Mouse (Mus musculus) megakaryocyte, embryonic 14.5 days (primary cell): ENCODE data around the gene Ppox. TPM values are rescaled to one million over a fixed set of nuclear protein-coding genes. Genes with fewer than 3 reads are reported as not detected.

Source experiments
- H3K27me3 ChIP-seq: replicated peaks from 2 replicates; pipeline ENCODE3; 2012; ENCODE audit warnings: inconsistent platforms
- H3K36me3 ChIP-seq: replicated peaks from 2 replicates; pipeline ENCODE3; 2012; ENCODE audit warnings: low read length, inconsistent platforms, mixed read lengths
- H3K4me1 ChIP-seq: 2 replicates; pipeline ENCODE4 v1.6.1; 2012; ENCODE audit warnings: inconsistent platforms
- H3K4me3 ChIP-seq: replicated peaks from 2 replicates; pipeline ENCODE3; 2012; ENCODE audit warnings: moderate library complexity, mild to moderate bottlenecking, inconsistent platforms
- H3K9me3 ChIP-seq: 2 replicates; pipeline ENCODE4 v1.6.1; 2012; ENCODE audit warnings: inconsistent platforms
- FLI1 ChIP-seq: IDR thresholded peaks from 2 replicates; pipeline ENCODE4 v1.6.1; 2012; ENCODE audit warnings: low read length, inconsistent platforms, mixed read lengths
- GATA1 ChIP-seq: IDR thresholded peaks from 3 replicates; pipeline ENCODE4 v1.6.1; 2012; ENCODE audit warnings: mixed read lengths, low read length, inconsistent platforms, borderline replicate concordance
- polyA plus RNA-seq: library from polyadenylated mRNA; stranded (reverse); fragments of >175 nt; gene quantifications from 2 replicates; pipeline ENCODE4 v1.2.3, GENCODE M21; 2012; ENCODE audit warnings: low replicate concordance; ENCODE audit not compliant: insufficient read depth

Gene Ppox
- polyA plus RNA-seq, 1 experiment: 17.0 TPM

GRCm38 (mm10) chr1:171234126-171234525 is 46.9 kb downstream of the Ppox start, which contains the start of gene Fcer1g:
Gene Fcer1g, minus strand, starts transcription at chr1:171234365.
- Histone ChIP-seq H3K36me3 (peaks cover 71% of the 10 kb centered on the region), H3K4me1 (peaks cover 74% of the 10 kb centered on the region)
- TF ChIP-seq FLI1: no peak
- TF ChIP-seq GATA1: no peak

GRCm38 (mm10) chr1:171232800-171233730 is 47.9 kb downstream of the Ppox start:
- no peak for TF ChIP-seq FLI1
- no peak for TF ChIP-seq GATA1
- peaks cover 68% of the 10 kb centered on the region for H3K4me1 ChIP-seq
- H3K9me3 ChIP-seq: no peaks in the 10 kb centered on the region
- H3K27me3 ChIP-seq: no peaks in the 10 kb centered on the region
- H3K4me3 ChIP-seq: peak overlapping the region; percentile 91
- H3K36me3 ChIP-seq: peaks cover 70% of the 10 kb centered on the region

More at GRCm38 (mm10) chr1:171234126-171234525, 46.9 kb downstream of the Ppox start, which contains the start of gene Fcer1g:
- no peaks in the 10 kb centered on the region for H3K9me3 ChIP-seq
- H3K4me3 ChIP-seq: peak within 1 kb of the TSS; percentile 91
- no peaks in the 10 kb centered on the region for H3K27me3 ChIP-seq

GRCm38 (mm10) chr1:171232348-171232747 is 48.6 kb downstream of the Ppox start:
- no peaks in the 10 kb centered on the region for H3K27me3 ChIP-seq
- peak overlapping the region; percentile 91 for H3K4me3 ChIP-seq
- peaks cover 70% of the 10 kb centered on the region for H3K36me3 ChIP-seq
- H3K4me1 ChIP-seq: peaks cover 65% of the 10 kb centered on the region
- H3K9me3 ChIP-seq: no peaks in the 10 kb centered on the region
- no peak for TF ChIP-seq FLI1
- no peak for TF ChIP-seq GATA1

- peaks cover 61% of the 10 kb centered on the region for H3K4me1 ChIP-seq
- H3K4me3 ChIP-seq: peak overlapping the region; percentile 91
Observed at GRCm38 (mm10) chr1:171231844-171232243, 49.1 kb downstream of the Ppox start.

GRCm38 (mm10) chr1:171230215-171230614 is 50.8 kb downstream of the Ppox start:
- peaks cover 55% of the 10 kb centered on the region for H3K4me1 ChIP-seq
- H3K9me3 ChIP-seq: no peaks in the 10 kb centered on the region
- no peaks in the 10 kb centered on the region for H3K27me3 ChIP-seq
- H3K36me3 ChIP-seq: peaks cover 63% of the 10 kb centered on the region
- no peak overlapping the region for H3K4me3 ChIP-seq
- no peak for TF ChIP-seq GATA1
- TF ChIP-seq FLI1: no peak

More at GRCm38 (mm10) chr1:171231844-171232243, 49.1 kb downstream of the Ppox start:
- Histone ChIP-seq H3K9me3 (no peaks in the 10 kb centered on the region), H3K36me3 (peaks cover 68% of the 10 kb centered on the region), H3K27me3 (no peaks in the 10 kb centered on the region)
- TF ChIP-seq GATA1 (no peak), FLI1 (no peak)

GRCm38 (mm10) chr1:171229750-171230149 is 51.2 kb downstream of the Ppox start:
- H3K9me3 ChIP-seq: no peaks in the 10 kb centered on the region
- H3K4me3 ChIP-seq: no peak overlapping the region
- TF ChIP-seq GATA1: no peak
- H3K27me3 ChIP-seq: no peaks in the 10 kb centered on the region
- peaks cover 63% of the 10 kb centered on the region for H3K36me3 ChIP-seq
- H3K4me1 ChIP-seq: peaks cover 50% of the 10 kb centered on the region

GRCm38 (mm10) chr1:171227879-171228278 is 53.1 kb downstream of the Ppox start:
- H3K4me1 ChIP-seq: peaks cover 39% of the 10 kb centered on the region
- H3K4me3 ChIP-seq: no peak overlapping the region
- H3K9me3 ChIP-seq: no peaks in the 10 kb centered on the region
- peaks cover 55% of the 10 kb centered on the region for H3K36me3 ChIP-seq
- no peaks in the 10 kb centered on the region for H3K27me3 ChIP-seq
- TF ChIP-seq FLI1 (no peak), GATA1 (no peak)

GRCm38 (mm10) chr1:171226780-171227179 is 54.2 kb downstream of the Ppox start:
- TF ChIP-seq GATA1 (no peak), FLI1 (no peak)
- Histone ChIP-seq H3K4me3 (no peak overlapping the region), H3K36me3 (peaks cover 55% of the 10 kb centered on the region), H3K9me3 (no peaks in the 10 kb centered on the region), H3K27me3 (no peaks in the 10 kb centered on the region), H3K4me1 (peaks cover 32% of the 10 kb centered on the region)

Other genes with a start within 250 kb of the Ppox start
- 9.2 TPM in 1 of 2 replicates, not detected in the other for gene Fcgr3, start 216.3 kb downstream of the Ppox start, polyA plus RNA-seq
- not detected in 2 replicates for gene Cfap126, start 167.3 kb downstream of the Ppox start, polyA plus RNA-seq
- 22.4 and 93.6 TPM in 2 replicates for gene Sdhc, start 130.6 kb downstream of the Ppox start, polyA plus RNA-seq
- 3.7 TPM in 1 of 2 replicates, not detected in the other for gene Mpz, start 130.5 kb downstream of the Ppox start, polyA plus RNA-seq
- 28.3 and 28.5 TPM in 2 replicates for gene Pcp4l1, start 84.9 kb downstream of the Ppox start, polyA plus RNA-seq
- not detected in 2 replicates for gene Nr1i3, start 67.2 kb downstream of the Ppox start, polyA plus RNA-seq
- gene Tomm40l, start 58.7 kb downstream of the Ppox start, polyA plus RNA-seq: 22.7 and 24.1 TPM in 2 replicates
- not detected in 2 replicates for gene Apoa2, start 56.1 kb downstream of the Ppox start, polyA plus RNA-seq
- gene Fcer1g, start 46.8 kb downstream of the Ppox start, polyA plus RNA-seq: 12.9 and 57.4 TPM in 2 replicates
- gene Adamts4, start 30.8 kb downstream of the Ppox start, polyA plus RNA-seq: 0.50 TPM in 1 of 2 replicates, not detected in the other
- 24.9 and 49.7 TPM in 2 replicates for gene Ndufs2, start 29.8 kb downstream of the Ppox start, polyA plus RNA-seq
- gene B4galt3, start 10.9 kb downstream of the Ppox start, polyA plus RNA-seq: 20.5 and 20.6 TPM in 2 replicates
- 33.2 and 67.7 TPM in 2 replicates for gene Usp21, start 6.8 kb upstream of the Ppox start, polyA plus RNA-seq
- 18.6 and 97.6 TPM in 2 replicates for gene Ufc1, start 13.8 kb upstream of the Ppox start, polyA plus RNA-seq
- gene Dedd, start 48.0 kb upstream of the Ppox start, polyA plus RNA-seq: 19.6 and 45.4 TPM in 2 replicates
- 3.2 and 6.1 TPM in 2 replicates for gene Nit1, start 64.5 kb upstream of the Ppox start, polyA plus RNA-seq
- 1.3 and 11.9 TPM in 2 replicates for gene Pfdn2, start 64.5 kb upstream of the Ppox start, polyA plus RNA-seq
- not detected in 2 replicates for gene Klhdc9, start 79.6 kb upstream of the Ppox start, polyA plus RNA-seq
- gene Nectin4, start 88.9 kb upstream of the Ppox start, polyA plus RNA-seq: 0.44 TPM in 1 of 2 replicates, not detected in the other
- 5.2 and 12.3 TPM in 2 replicates for gene Arhgap30, start 107.8 kb upstream of the Ppox start, polyA plus RNA-seq
- 18.5 and 37.8 TPM in 2 replicates for gene Usf1, start 130.1 kb upstream of the Ppox start, polyA plus RNA-seq
- not detected in 2 replicates for gene Tstd1, start 137.7 kb upstream of the Ppox start, polyA plus RNA-seq
- gene F11r, start 156.3 kb upstream of the Ppox start, polyA plus RNA-seq: 21.9 and 94.2 TPM in 2 replicates
- 4.6 and 9.8 TPM in 2 replicates for gene Alyref2, start 222.3 kb upstream of the Ppox start, polyA plus RNA-seq